Mouse (Mus musculus): ENCODE measurements around the gene Olfr524. TPM values are rescaled to one million over a fixed set of nuclear protein-coding genes. Genes with fewer than 3 reads are reported as not detected.
A peak's percentile ranks its signal among the peaks of the same experiment; 100 is the strongest.

Olfr524 gene
- polyA plus RNA-seq, 1 experiment from 2014 or later = not detected

GRCm38 (mm10) chr7:140192445-140192844 is 13.3 kb downstream of the Olfr524 start:
- WGBS = 42% methylated on average over 2 of the region's 2 CpGs
- H3K9ac ChIP-seq (ENCODE audit: low read length) = no peak overlapping the region
- no peak overlapping the region for H3K27ac ChIP-seq (replicated peaks)
- no peaks in the 10 kb centered on the region for H3K27me3 ChIP-seq (ENCODE audit: control insufficient read depth, insufficient read depth, low read length)
- no peak for TF ChIP-seq CTCF (IDR thresholded peaks at IDR 0.05; ENCODE audit: low read depth)
- TF ChIP-seq EP300 (optimal IDR thresholded peaks at IDR 0.05) = no peak
- H3K4me1 ChIP-seq (replicated peaks; ENCODE audit: control insufficient read depth, insufficient read depth) = no peaks in the 10 kb centered on the region
- no peak for DNase-seq (ENCODE audit: low spot score)
- no peak for ATAC-seq (ENCODE audit: low FRiP score, low TSS enrichment)
- no peaks in the 10 kb centered on the region for H3K9me3 ChIP-seq (ENCODE audit: control insufficient read depth, low read length)
- H3K36me3 ChIP-seq (ENCODE audit: control insufficient read depth, insufficient read depth, low read length) = no peaks in the 10 kb centered on the region
- no peak overlapping the region for H3K4me3 ChIP-seq (ENCODE audit: low read depth, low read length)
- H3K4me2 ChIP-seq (replicated peaks; ENCODE audit: low read depth) = no peak overlapping the region

GRCm38 (mm10) chr7:140190435-140190834 is 15.3 kb downstream of the Olfr524 start:
- H3K27ac ChIP-seq (replicated peaks) = no peak overlapping the region

GRCm38 (mm10) chr7:140188391-140189328 is 17.1 kb downstream of the Olfr524 start:
- H3K4me2 ChIP-seq (replicated peaks; ENCODE audit: low read depth) = no peak overlapping the region
- no peak overlapping the region for H3K9ac ChIP-seq (ENCODE audit: low read length)
- no peak for DNase-seq (ENCODE audit: low spot score)

More at GRCm38 (mm10) chr7:140190435-140190834, 15.3 kb downstream of the Olfr524 start:
- Histone ChIP-seq H3K9ac (ENCODE audit: low read length) (no peak overlapping the region), H3K4me2 (replicated peaks; ENCODE audit: low read depth) (no peak overlapping the region), H3K36me3 (ENCODE audit: control insufficient read depth, insufficient read depth, low read length) (no peaks in the 10 kb centered on the region), H3K4me1 (replicated peaks; ENCODE audit: control insufficient read depth, insufficient read depth) (no peaks in the 10 kb centered on the region), H3K9me3 (ENCODE audit: control insufficient read depth, low read length) (no peaks in the 10 kb centered on the region), H3K27me3 (ENCODE audit: control insufficient read depth, insufficient read depth, low read length) (no peaks in the 10 kb centered on the region), H3K4me3 (ENCODE audit: low read depth, low read length) (no peak overlapping the region)
- no peak for TF ChIP-seq CTCF (IDR thresholded peaks at IDR 0.05; ENCODE audit: low read depth)
- TF ChIP-seq EP300 (optimal IDR thresholded peaks at IDR 0.05) = no peak
- DNase-seq (ENCODE audit: low spot score) (no peak), ATAC-seq (ENCODE audit: low FRiP score, low TSS enrichment) (no peak)
- 80% methylated on average over 1 of the region's 1 CpGs for WGBS

GRCm38 (mm10) chr7:140187721-140188390 is 17.9 kb downstream of the Olfr524 start:
- H3K4me2 ChIP-seq (replicated peaks; ENCODE audit: low read depth) = no peak overlapping the region
- DNase-seq (ENCODE audit: low spot score) (no peak), ATAC-seq (ENCODE audit: low FRiP score, low TSS enrichment) (no peak)
- H3K9ac ChIP-seq (ENCODE audit: low read length) = no peak overlapping the region
- 84% methylated on average over 7 of the region's 7 CpGs for WGBS
- no peaks in the 10 kb centered on the region for H3K36me3 ChIP-seq (ENCODE audit: control insufficient read depth, insufficient read depth, low read length)
- no peak overlapping the region for H3K27ac ChIP-seq (replicated peaks)
- no peak for TF ChIP-seq CTCF (IDR thresholded peaks at IDR 0.05; ENCODE audit: low read depth)
- TF ChIP-seq EP300 (optimal IDR thresholded peaks at IDR 0.05) = no peak
- no peaks in the 10 kb centered on the region for H3K9me3 ChIP-seq (ENCODE audit: control insufficient read depth, low read length)
- no peaks in the 10 kb centered on the region for H3K27me3 ChIP-seq (ENCODE audit: control insufficient read depth, insufficient read depth, low read length)
- no peaks in the 10 kb centered on the region for H3K4me1 ChIP-seq (replicated peaks; ENCODE audit: control insufficient read depth, insufficient read depth)
- no peak overlapping the region for H3K4me3 ChIP-seq (ENCODE audit: low read depth, low read length)

More at GRCm38 (mm10) chr7:140188391-140189328, 17.1 kb downstream of the Olfr524 start:
- TF ChIP-seq EP300 (optimal IDR thresholded peaks at IDR 0.05) (no peak), CTCF (IDR thresholded peaks at IDR 0.05; ENCODE audit: low read depth) (peak; percentile 63)
- ATAC-seq (ENCODE audit: low FRiP score, low TSS enrichment) = no peak
- no peaks in the 10 kb centered on the region for H3K36me3 ChIP-seq (ENCODE audit: control insufficient read depth, insufficient read depth, low read length)
- WGBS = 59% methylated on average over 4 of the region's 4 CpGs
- H3K9me3 ChIP-seq (ENCODE audit: control insufficient read depth, low read length) = no peaks in the 10 kb centered on the region
- no peaks in the 10 kb centered on the region for H3K27me3 ChIP-seq (ENCODE audit: control insufficient read depth, insufficient read depth, low read length)
- no peak overlapping the region for H3K27ac ChIP-seq (replicated peaks)
- no peak overlapping the region for H3K4me3 ChIP-seq (ENCODE audit: low read depth, low read length)
- no peaks in the 10 kb centered on the region for H3K4me1 ChIP-seq (replicated peaks; ENCODE audit: control insufficient read depth, insufficient read depth)

GRCm38 (mm10) chr7:140186646-140187620 is 18.8 kb downstream of the Olfr524 start:
- WGBS = 66% methylated on average over 18 of the region's 18 CpGs
- Histone ChIP-seq H3K27me3 (ENCODE audit: control insufficient read depth, insufficient read depth, low read length) (no peaks in the 10 kb centered on the region), H3K9me3 (ENCODE audit: control insufficient read depth, low read length) (no peaks in the 10 kb centered on the region), H3K4me2 (replicated peaks; ENCODE audit: low read depth) (no peak overlapping the region), H3K27ac (replicated peaks) (no peak overlapping the region), H3K4me1 (replicated peaks; ENCODE audit: control insufficient read depth, insufficient read depth) (no peaks in the 10 kb centered on the region), H3K4me3 (ENCODE audit: low read depth, low read length) (no peak overlapping the region), H3K36me3 (ENCODE audit: control insufficient read depth, insufficient read depth, low read length) (no peaks in the 10 kb centered on the region), H3K9ac (ENCODE audit: low read length) (no peak overlapping the region)
- ATAC-seq (ENCODE audit: low FRiP score, low TSS enrichment) (no peak), DNase-seq (ENCODE audit: low spot score) (peak; percentile 30)
- no peak for TF ChIP-seq EP300 (optimal IDR thresholded peaks at IDR 0.05)
- TF ChIP-seq CTCF (IDR thresholded peaks at IDR 0.05; ENCODE audit: low read depth) = peak; percentile 65
